Mouse (Mus musculus) gastrocnemius, postnatal 36 days (tissue): ENCODE measurements around the gene Ssxb9. TPM values are rescaled to one million over a fixed set of nuclear protein-coding genes. Genes with fewer than 3 reads are reported as not detected.
"Not testable (repeated sequence)": the region's sequence is repeated elsewhere in the genome, so short reads cannot be mapped to it uniquely, and the experiment has no call there.

ENCODE experiments used
- DNase-seq, 2 experiments: peaks; one replicate each; pipeline ENCODE4 v3.0.0; 2022
- intact Hi-C: fragments of 180-260 bp; cut with DNase I; formaldehyde crosslinking; loops from one replicate; pipeline ENCODE4 v1.15.1; 2025
- long read RNA-seq, 2 experiments: library from polyadenylated mRNA; stranded (forward); transcript quantifications; one replicate each; pipeline ENCODE4 v2.0.0; 2021
- total RNA-seq, 2 experiments: library from RNA; stranded (reverse); gene quantifications; 2 replicates each; pipeline ENCODE4 v1.2.3; 2021

The Ssxb9 gene
- total RNA-seq: not detected
- long read RNA-seq, experiment 1: 0 reads
- long read RNA-seq, experiment 2: 0 reads

DNA sequence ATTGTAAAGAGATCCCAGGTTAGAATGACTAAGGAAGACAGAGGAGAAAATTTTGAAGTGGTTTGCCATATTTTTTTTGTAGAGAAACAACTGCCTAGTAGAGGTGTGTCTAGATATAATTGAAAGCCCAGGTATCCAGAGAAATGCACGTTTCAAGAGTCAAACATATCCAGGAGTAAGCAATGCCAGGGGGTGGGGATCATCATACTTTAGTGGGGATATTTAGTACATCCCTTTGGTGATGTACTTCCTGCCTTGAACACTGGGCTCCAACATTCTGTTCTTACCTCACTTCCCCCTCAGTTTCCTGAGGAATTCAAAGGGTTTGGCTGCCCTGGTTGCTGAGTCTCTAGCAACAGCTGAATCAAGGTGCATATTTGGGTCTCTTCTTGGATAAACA lies at the start of gene Ssxb9:
Ssxb9 (plus strand) TSS at position 301 of the 400 bp plus-strand sequence.
- intact Hi-C loops, DNase-seq: not testable (repeated sequence)

DNA sequence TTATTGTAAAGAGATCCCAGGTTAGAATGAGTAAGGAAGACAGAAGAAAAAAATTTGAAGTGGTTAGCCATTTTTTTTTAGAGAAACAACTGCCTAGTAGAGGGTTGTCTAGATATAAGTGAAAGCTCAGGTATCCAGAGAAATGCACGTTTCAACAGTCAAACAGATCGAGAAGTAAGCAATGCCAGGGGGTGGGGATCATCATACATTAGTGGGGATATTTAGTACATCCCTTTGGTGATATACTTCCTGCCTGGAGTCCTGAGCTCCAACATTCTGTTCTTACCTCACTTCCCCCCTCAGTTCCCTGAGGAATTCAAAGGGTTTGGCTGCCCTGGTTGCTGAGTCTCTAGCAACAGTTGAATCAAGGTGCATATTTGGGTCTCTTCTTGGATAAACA lies 39.7 kb upstream of the Ssxb9 start, which contains the start of gene Ssxb10:
Ssxb10 (plus strand) TSS at position 301 of the 400 bp plus-strand sequence.
- intact Hi-C loops: no loop called here
- no peak for DNase-seq

DNA sequence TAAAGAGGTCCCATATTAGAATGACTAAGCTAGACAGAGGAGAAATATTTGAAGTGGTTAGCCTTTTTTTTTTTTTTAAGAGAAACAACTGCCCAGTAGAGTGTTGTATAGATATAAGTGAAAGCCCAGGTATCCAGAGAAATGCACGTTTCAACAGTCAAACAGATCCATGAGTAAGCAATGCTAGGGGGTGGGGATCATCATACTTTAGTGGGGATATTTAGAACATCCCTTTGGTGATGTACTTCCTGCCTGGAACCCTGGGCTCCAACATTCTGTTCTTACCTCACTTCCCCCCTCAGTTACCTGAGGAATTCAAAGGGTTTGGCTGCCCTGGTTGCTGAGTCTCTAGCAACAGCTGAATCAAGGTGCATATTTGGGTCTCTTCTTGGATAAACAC lies 46.2 kb downstream of the Ssxb9 start, which contains the start of gene Ssxb1:
Ssxb1 (plus strand) TSS at position 301 of the 400 bp plus-strand sequence.
- intact Hi-C loops, DNase-seq: not testable (repeated sequence)

Other genes with a start within 250 kb of the Ssxb9 start
- 10 to 100 TPM; 12.3 TPM for gene Wdr13, start 234.1 kb upstream of the Ssxb9 start, total RNA-seq
- 10 to 100 TPM; 56.4 to 78.2 TPM for gene Rbm3, start 221.1 kb upstream of the Ssxb9 start, total RNA-seq
- 1 to 10 TPM; 3.0 to 3.6 TPM for gene Tbc1d25, start 190.8 kb upstream of the Ssxb9 start, total RNA-seq
- 1 to 10 TPM; 8.4 to 9.0 TPM for gene Ebp, start 173.5 kb upstream of the Ssxb9 start, total RNA-seq
- 1 to 10 TPM; 4.9 to 5.3 TPM for gene Porcn, start 160.5 kb upstream of the Ssxb9 start, total RNA-seq
- 10 to 100 TPM; 14.1 to 14.4 TPM for gene Ftsj1, start 114.6 kb upstream of the Ssxb9 start, total RNA-seq
- not detected for gene Slc38a5, start 95.8 kb upstream of the Ssxb9 start, total RNA-seq
- gene Ssxb10, start 39.6 kb upstream of the Ssxb9 start, total RNA-seq: not detected
- gene Ssxb1, start 46.3 kb downstream of the Ssxb9 start, total RNA-seq: not detected
- gene Ssxb2, start 94.7 kb downstream of the Ssxb9 start, total RNA-seq: not detected
- not detected for gene Gm14459, start 158.0 kb downstream of the Ssxb9 start, total RNA-seq
- gene Ssxb6, start 181.3 kb downstream of the Ssxb9 start, total RNA-seq: not detected
- gene Ssxb3, start 224.8 kb downstream of the Ssxb9 start, total RNA-seq: not detected